8 mouse cellular contexts compared by ENCODE assay signal in genomic region chr7:44464511-44464910, GRCm38 (mm10). TPM values are rescaled to one million over a fixed set of nuclear protein-coding genes. Genes with fewer than 3 reads are reported as not detected.
DNase-seq lines count a peak whose midpoint lies in the region; ATAC-seq and TF ChIP-seq lines count a peak whose summit lies in the region.
"Had no signal": no experiment of that assay in that cellular context is flagged by ENCODE, and none has a peak within 500 bp of the region (broad histone marks: within the 10 kb centered on the region; RNA-seq: fewer than 3 reads in every experiment).

No protein-coding gene starts in this region.

- peak; percentile 95 to 97 for DNase-seq in cerebellum, adult 18-20 months
- no peak for DNase-seq in forebrain, embryonic 10.5 days (ENCODE audit: extremely low spot score, low spot score)
- DNase-seq in layer of hippocampus, postnatal 14 days (ENCODE audit: low spot score in 2 of 2) = peak; percentile 83 to 89
- peak; percentile 93 for DNase-seq in midbrain, postnatal 0 days (ENCODE audit: low spot score)
- no peak for DNase-seq in adrenal gland, adult 8-10 months
- no peak for DNase-seq in spleen, postnatal 10 days (ENCODE audit: low spot score in 2 of 2)

- H3K4me1 ChIP-seq in forebrain, embryonic 10.5 days = peaks cover 68% of the 10 kb centered on the region
- H3K4me1 ChIP-seq in midbrain, postnatal 0 days (ENCODE audit: insufficient read depth, low read length) = peaks cover 25% of the 10 kb centered on the region

- 0 out of 2 replicates have a peak, but pooled peaks cover 4% of the 10 kb centered on the region for H3K9me3 ChIP-seq in forebrain, embryonic 10.5 days
- H3K9me3 ChIP-seq in midbrain, postnatal 0 days (ENCODE audit: low read length) = no peaks in the 10 kb centered on the region

- H3K9ac ChIP-seq in midbrain, postnatal 0 days (replicated peaks; ENCODE audit: low read length, poor library complexity, severe bottlenecking) = peak overlapping the region; percentile 36; the same call in 1 of the 2 replicates

- H3K4me2 ChIP-seq in midbrain, postnatal 0 days (ENCODE audit: low read depth, low read length, poor library complexity, severe bottlenecking) = no peak overlapping the region

- no peak for TF ChIP-seq CTCF in midbrain, postnatal 0 days (IDR thresholded peaks at IDR 0.05)

- no peak for ATAC-seq in midbrain, postnatal 0 days (ENCODE audit: low FRiP score)
- ATAC-seq in megakaryocyte progenitor cell, adult 5-6 weeks (replicated peaks; ENCODE audit: poor library complexity) = no peak

- 29% methylated on average over 4 of the region's 4 CpGs for WGBS in forebrain, embryonic 10.5 days
- WGBS in midbrain, postnatal 0 days = 12% methylated on average over 4 of the region's 4 CpGs

- H3K27ac ChIP-seq in forebrain, embryonic 10.5 days = 0 out of 2 replicates have a peak overlapping the region, but pooled peaks have one; percentile 45
- peak overlapping the region; percentile 87 for H3K27ac ChIP-seq in midbrain, postnatal 0 days (ENCODE audit: low read depth, low read length)

- H3K4me3 ChIP-seq in forebrain, embryonic 10.5 days = no peak overlapping the region
- no peak overlapping the region for H3K4me3 ChIP-seq in midbrain, postnatal 0 days (ENCODE audit: low read depth, low read length)
- H3K4me3 ChIP-seq: megakaryocyte, embryonic 14.5 days had no signal

- peaks cover 53% of the 10 kb centered on the region for H3K27me3 ChIP-seq in forebrain, embryonic 10.5 days (ENCODE audit: poor library complexity, severe bottlenecking)
- no peaks in the 10 kb centered on the region for H3K27me3 ChIP-seq in midbrain, postnatal 0 days (ENCODE audit: insufficient read depth, low read length)

- peaks cover 50% of the 10 kb centered on the region for H3K36me3 ChIP-seq in forebrain, embryonic 10.5 days (replicated peaks)
- peaks cover 45% of the 10 kb centered on the region for H3K36me3 ChIP-seq in midbrain, postnatal 0 days (ENCODE audit: insufficient read depth, low read length)

RNA-seq across cellular contexts. Expression of gene Aspdh, which starts 0.7 kb away (rescaled TPM):
- polyA plus RNA-seq in forebrain, embryonic 10.5 days (2016; fragmentation: Nextera tagmentation; extraction: Ambion mirVana) = 1.3 and 1.5 TPM in 2 replicates
- total RNA-seq in layer of hippocampus, postnatal 14 days (2021) = 10 to 100 TPM; 15.0 to 15.4 TPM
- 7.1 and 11.8 TPM in 2 replicates for total RNA-seq in midbrain, postnatal 0 days (2014; rRNA removed)
- polyA plus RNA-seq in midbrain, postnatal 0 days (2015; fragmentation: Nextera tagmentation; extraction: Ambion mirVana) = 2.1 and 3.7 TPM in 2 replicates
- total RNA-seq in megakaryocyte progenitor cell, adult 5-6 weeks (2015) = not detected in 2 replicates
- total RNA-seq in megakaryocyte progenitor cell, adult 5-6 weeks (2017) = not detected in 2 replicates
- total RNA-seq in adrenal gland, adult 8-10 months (2022) = 1 to 10 TPM in 3 of 4 experiments, under 1 TPM in 1; 0.73 to 2.0 (median 1.4) TPM

RNA-seq across cellular contexts. Expression of gene Josd2, which starts 3.3 kb away (rescaled TPM):
- 74.9 and 78.5 TPM in 2 replicates for polyA plus RNA-seq in forebrain, embryonic 10.5 days (2016; fragmentation: Nextera tagmentation; extraction: Ambion mirVana)
- total RNA-seq in layer of hippocampus, postnatal 14 days (2021) = 10 to 100 TPM; 60.7 to 64.3 TPM
- 25.5 and 38.5 TPM in 2 replicates for total RNA-seq in midbrain, postnatal 0 days (2014; rRNA removed)
- 22.7 and 25.4 TPM in 2 replicates for polyA plus RNA-seq in midbrain, postnatal 0 days (2015; fragmentation: Nextera tagmentation; extraction: Ambion mirVana)
- total RNA-seq in megakaryocyte progenitor cell, adult 5-6 weeks (2015) = 27.5 and 35.2 TPM in 2 replicates
- total RNA-seq in megakaryocyte progenitor cell, adult 5-6 weeks (2017) = 17.4 and 22.6 TPM in 2 replicates
- total RNA-seq in adrenal gland, adult 8-10 months (2022) = 10 to 100 TPM; 43.7 to 56.5 (median 46.9) TPM

RNA-seq across cellular contexts. Expression of gene Emc10, which starts 31.8 kb away (rescaled TPM):
- 95.8 and 96.9 TPM in 2 replicates for polyA plus RNA-seq in forebrain, embryonic 10.5 days (2016; fragmentation: Nextera tagmentation; extraction: Ambion mirVana)
- 100 to 1,000 TPM; 163 to 173 TPM for total RNA-seq in layer of hippocampus, postnatal 14 days (2021)
- 247 and 273 TPM in 2 replicates for total RNA-seq in midbrain, postnatal 0 days (2014; rRNA removed)
- polyA plus RNA-seq in midbrain, postnatal 0 days (2015; fragmentation: Nextera tagmentation; extraction: Ambion mirVana) = 150 and 154 TPM in 2 replicates
- 60.6 and 62.7 TPM in 2 replicates for total RNA-seq in megakaryocyte progenitor cell, adult 5-6 weeks (2015)
- 30.4 and 38.3 TPM in 2 replicates for total RNA-seq in megakaryocyte progenitor cell, adult 5-6 weeks (2017)
- 100 to 1,000 TPM in 3 of 4 experiments, 10 to 100 TPM in 1; 99.0 to 119 (median 110) TPM for total RNA-seq in adrenal gland, adult 8-10 months (2022)

RNA-seq across cellular contexts. Expression of gene Fam71e1, which starts 31.9 kb away (rescaled TPM):
- polyA plus RNA-seq in forebrain, embryonic 10.5 days (2016; fragmentation: Nextera tagmentation; extraction: Ambion mirVana) = 15.1 and 15.8 TPM in 2 replicates
- 10 to 100 TPM; 29.8 to 48.4 TPM for total RNA-seq in layer of hippocampus, postnatal 14 days (2021)
- total RNA-seq in midbrain, postnatal 0 days (2014; rRNA removed) = 18.5 and 19.3 TPM in 2 replicates
- polyA plus RNA-seq in midbrain, postnatal 0 days (2015; fragmentation: Nextera tagmentation; extraction: Ambion mirVana) = 23.8 and 27.7 TPM in 2 replicates
- total RNA-seq in megakaryocyte progenitor cell, adult 5-6 weeks (2015) = 1.2 and 2.5 TPM in 2 replicates
- total RNA-seq in megakaryocyte progenitor cell, adult 5-6 weeks (2017) = 0.30 and 1.7 TPM in 2 replicates
- total RNA-seq in adrenal gland, adult 8-10 months (2022) = 10 to 100 TPM in 3 of 4 experiments, 1 to 10 TPM in 1; 10.0 to 15.5 (median 13.0) TPM

RNA-seq across cellular contexts. Expression of gene Lrrc4b, which starts 35.7 kb away (rescaled TPM):
- 1.8 and 2.1 TPM in 2 replicates for polyA plus RNA-seq in forebrain, embryonic 10.5 days (2016; fragmentation: Nextera tagmentation; extraction: Ambion mirVana)
- total RNA-seq in layer of hippocampus, postnatal 14 days (2021) = 100 to 1,000 TPM; 299 to 301 TPM
- 589 and 657 TPM in 2 replicates for total RNA-seq in midbrain, postnatal 0 days (2014; rRNA removed)
- 24.2 and 26.9 TPM in 2 replicates for polyA plus RNA-seq in midbrain, postnatal 0 days (2015; fragmentation: Nextera tagmentation; extraction: Ambion mirVana)
- not detected in 2 replicates for total RNA-seq in megakaryocyte progenitor cell, adult 5-6 weeks (2015)
- total RNA-seq in megakaryocyte progenitor cell, adult 5-6 weeks (2017) = not detected in 2 replicates
- 10 to 100 TPM in 2 of 4 experiments, 1 to 10 TPM in 2; 6.4 to 15.4 (median 9.8) TPM for total RNA-seq in adrenal gland, adult 8-10 months (2022)

Comparison
In these comparisons a context has a peak if more than half of its experiments do, and no peak if none do; other contexts are left out.
1. DNase-seq: peak in cerebellum, adult 18-20 months (2 of 2), layer of hippocampus, postnatal 14 days (2 of 2) and midbrain, postnatal 0 days (single experiment); none in forebrain, embryonic 10.5 days (single experiment), adrenal gland, adult 8-10 months (single experiment) and spleen, postnatal 10 days (0 of 2).